Mouse (Mus musculus): ENCODE data around the gene Rassf3.

DNA sequence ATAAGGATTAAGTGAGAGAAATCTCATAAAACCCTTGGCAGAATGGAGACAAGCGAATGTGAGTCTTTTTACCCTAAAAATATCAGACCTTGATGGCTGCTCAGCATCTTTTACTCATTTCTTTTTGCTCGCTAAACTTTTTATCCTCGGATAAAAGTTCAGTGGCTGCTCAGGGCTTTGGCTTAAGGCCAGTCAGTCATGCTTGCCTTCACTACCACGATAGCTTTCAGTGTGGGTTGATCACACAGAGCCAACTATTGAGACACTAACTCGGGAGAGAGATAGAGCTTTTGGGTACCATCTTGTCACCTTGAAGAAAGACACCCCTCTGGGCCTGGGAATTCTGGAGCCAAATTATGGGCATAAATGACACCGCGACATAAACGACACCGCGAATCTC lies 5.0 kb upstream of the Rassf3 start:
- TF ChIP-seq GATA1 (IDR thresholded peaks at IDR 0.05; ENCODE audit: low read length) (no peak), TAL1 (IDR thresholded peaks at IDR 0.05; ENCODE audit: low read length) (no peak)
